Mouse (Mus musculus): ENCODE results near the gene Luzp2.

The Luzp2 gene

DNA sequence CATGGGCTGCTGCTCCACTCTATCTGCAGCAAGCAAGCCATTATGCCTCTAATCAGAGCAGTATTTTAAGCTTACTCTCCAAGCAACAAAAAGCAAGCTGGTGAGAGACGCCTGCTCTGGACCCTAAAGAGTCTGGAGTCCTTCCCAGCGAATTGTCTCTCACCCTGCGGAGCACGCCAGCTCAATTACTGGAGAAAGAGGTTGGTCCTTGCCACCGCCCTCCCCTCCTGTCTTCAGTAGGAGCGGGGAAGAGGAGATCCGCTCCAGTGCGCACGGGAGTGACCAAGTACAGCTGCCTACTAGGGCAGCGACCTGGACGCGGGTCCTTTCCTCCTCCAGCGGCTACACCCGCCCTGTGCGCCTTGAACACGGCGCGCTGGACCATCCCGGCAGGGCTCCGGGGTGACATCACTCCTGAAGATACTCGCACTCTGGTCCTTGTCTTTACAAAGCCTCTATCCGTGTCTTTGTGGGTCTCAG lies at the start of gene Luzp2:
Gene Luzp2, plus strand, starts transcription at position 127 of the 480 bp plus-strand sequence.
- DNase-seq (ENCODE audit: low read depth, low spot score) = peak; percentile 13

DNA sequence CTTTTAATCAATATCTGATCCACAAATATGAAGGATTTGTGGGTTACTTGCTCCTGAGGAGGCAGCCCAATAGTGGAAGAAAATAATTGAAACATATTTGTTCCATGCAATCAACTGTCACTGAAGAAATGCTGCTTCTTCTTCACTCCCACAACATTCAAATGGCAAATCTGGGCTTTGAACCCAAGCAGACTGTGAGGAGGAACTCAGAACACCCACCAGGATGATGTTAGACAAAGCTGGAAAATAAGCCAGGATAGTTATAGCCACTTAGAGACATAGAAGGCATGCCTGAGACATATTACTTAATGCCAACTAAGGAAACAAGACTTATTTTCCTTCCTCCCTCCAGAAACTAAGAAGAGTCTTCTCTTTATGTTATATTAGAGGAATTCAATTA lies 47.8 kb upstream of the Luzp2 start:
- DNase-seq (ENCODE audit: low read depth, low spot score) = no peak

- DNase-seq (ENCODE audit: low read depth, low spot score) = no peak
Measured at GRCm38 (mm10) chr7:54818606-54819005, 16.7 kb upstream of the Luzp2 start.

DNA sequence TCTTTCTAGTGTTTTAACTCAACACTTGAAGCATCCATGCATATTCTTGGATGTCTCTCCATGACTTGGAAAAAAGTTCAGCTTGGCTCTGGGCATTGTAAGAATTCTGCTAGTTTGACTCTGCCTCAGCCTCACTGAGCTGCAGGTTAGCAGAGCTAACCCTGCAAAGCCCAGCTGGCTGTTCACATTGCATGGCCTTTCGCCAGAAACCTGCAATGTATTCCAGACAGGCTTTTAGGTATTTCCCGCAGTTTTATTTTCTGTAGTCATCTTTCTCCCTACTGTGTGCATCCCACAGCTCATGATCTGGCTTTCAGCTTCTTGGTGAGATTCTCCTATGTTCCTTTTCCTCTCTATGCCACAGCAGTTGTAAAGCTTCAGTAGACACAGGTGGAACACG lies 6.5 kb upstream of the Luzp2 start:
- DNase-seq (ENCODE audit: low read depth, low spot score) = no peak

DNA sequence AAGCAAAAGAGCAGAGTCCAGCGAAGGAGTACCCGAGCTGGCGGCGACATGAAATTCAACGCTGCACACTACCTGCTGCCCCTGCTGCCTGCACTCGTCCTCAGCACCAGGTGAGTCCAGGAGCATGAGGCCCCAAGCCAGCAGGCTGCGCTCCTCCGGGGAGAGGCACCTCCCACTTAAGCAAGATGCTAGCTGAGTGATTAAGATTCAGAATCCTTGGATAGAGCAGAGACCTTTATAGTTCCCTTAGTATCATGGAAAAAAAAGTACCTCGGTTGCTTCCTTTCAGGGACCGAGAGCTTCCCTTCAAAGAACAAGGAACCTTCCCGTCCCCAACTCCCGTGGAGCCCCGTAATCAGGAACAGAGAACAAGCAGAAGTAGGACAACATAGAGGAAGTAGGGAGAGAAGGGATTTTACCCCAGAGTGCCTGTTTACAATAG lies 634 bp downstream of the Luzp2 start:
- DNase-seq (ENCODE audit: low read depth, low spot score) = no peak

GRCm38 (mm10) chr7:54836437-54836836 lies 1.1 kb downstream of the Luzp2 start:
- no peak for DNase-seq (ENCODE audit: low read depth, low spot score)

DNA sequence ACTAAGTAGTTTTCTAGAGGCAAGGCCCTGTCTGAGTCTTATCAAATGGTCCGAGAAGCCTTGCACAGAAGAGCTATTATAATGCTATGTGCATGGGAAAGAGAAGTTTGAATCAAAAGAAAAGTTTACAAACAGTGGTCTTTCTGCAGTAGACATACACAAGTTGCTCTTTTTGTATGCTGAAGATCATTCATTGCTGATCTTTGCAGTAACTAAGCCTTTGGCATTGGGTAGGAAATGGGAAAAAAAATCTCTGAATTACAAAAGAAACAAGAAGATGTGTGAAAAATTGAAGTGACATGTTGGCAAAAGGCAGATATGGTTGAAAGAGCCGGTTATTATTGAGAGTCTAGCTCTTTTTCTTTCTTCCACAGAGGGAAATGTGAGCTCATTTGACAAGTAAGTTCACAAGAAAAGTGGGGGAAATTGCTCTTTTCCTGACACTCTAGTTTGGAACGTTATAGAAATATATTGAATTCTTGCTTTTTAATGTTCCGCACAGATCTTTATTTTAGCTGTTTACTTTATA lies 7.6 kb downstream of the Luzp2 start:
- no peak for DNase-seq (ENCODE audit: low read depth, low spot score)

DNA sequence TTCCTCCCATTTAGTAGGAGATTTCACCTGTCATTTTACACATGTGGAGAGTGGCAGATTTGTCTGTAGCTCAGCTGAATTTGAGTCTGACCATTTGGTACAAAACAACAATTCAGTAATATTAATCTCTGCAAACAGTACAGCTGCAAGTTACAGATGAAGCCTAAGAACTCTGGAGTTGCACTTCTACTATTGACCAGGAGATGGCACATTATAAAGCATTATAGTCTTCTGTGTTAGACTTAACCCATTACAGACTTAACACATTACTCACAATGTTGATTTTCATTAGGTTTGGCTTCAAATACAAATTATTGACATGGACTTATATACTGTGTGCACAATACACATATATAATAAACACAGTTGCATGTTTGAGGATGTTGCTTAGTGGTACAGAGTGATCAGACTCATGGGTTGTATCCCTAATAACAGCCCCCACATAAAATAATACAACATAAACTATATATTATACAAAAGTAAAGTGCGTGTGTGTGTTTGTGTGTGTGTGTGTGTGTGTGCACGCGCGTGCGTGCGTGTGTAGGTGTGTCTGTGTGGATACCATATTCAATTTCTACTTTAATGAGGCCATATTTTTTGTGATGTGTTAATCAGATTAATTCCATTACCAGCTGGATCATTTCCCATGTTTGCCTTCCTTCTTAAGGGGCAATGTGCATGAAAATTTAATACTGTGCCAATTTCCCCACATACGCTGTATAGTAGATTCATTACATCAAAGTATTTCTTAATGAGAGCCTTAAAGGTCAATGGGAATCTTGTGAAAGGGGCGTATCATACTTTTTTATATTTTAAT lies 10.8 kb downstream of the Luzp2 start:
- DNase-seq (ENCODE audit: low read depth, low spot score) = peak; percentile 29

DNA sequence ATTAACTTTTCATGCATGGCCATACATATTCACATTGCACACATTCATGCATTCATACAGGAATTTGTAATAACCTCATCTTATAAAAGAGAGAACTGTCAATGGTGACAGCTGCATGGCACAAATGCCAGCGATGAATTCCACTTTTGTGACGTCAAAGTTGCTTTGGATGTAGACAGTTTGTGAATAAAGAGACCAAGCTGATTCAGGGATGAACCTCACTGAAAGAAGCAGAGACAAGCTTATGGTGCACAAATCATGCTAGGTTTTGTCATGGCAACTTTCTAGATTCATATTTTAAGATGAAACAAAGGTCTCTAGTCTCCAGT lies 11.4 kb downstream of the Luzp2 start:
- DNase-seq (ENCODE audit: low read depth, low spot score) = no peak

- no peak for DNase-seq (ENCODE audit: low read depth, low spot score)
Measured at GRCm38 (mm10) chr7:54852860-54853259, 17.6 kb downstream of the Luzp2 start.

- DNase-seq (ENCODE audit: low read depth, low spot score) = no peak
Measured at GRCm38 (mm10) chr7:54861230-54861856, 26.0 kb downstream of the Luzp2 start.

DNA sequence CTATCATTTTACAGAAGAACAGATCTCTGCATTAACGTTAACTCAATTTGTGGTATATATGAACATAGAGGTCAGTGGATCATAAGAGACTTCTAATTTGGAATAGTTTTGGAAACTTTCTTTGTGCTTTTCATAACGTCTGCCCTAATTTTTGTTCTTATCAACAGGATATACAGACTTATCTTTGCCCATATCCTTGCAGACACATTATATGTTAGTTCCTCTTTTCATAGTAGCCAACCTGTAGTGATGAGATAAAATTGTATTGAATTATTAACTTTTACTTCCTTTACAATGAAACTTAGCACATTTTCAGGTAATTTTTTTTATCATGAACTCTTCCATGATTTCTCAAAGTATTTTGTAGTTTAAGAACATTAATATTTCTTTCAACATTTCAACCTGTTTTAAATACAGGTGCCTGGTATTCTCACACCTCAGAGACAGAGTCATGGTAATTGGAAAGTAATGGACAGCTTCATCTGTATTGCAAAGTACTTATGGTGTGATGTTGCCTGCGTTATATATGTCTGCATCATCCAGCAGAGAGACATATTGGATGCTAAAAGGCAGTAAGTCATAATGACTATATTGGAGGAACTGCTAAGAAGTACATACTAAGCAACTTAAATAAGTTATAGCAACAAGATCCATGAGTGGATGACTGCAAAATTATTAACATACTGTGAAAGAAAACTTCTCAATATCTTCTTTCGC lies 43.8 kb downstream of the Luzp2 start:
- no peak for DNase-seq (ENCODE audit: low read depth, low spot score)

- DNase-seq (ENCODE audit: low read depth, low spot score) = no peak
Measured at GRCm38 (mm10) chr7:54893709-54894627, 58.7 kb downstream of the Luzp2 start.

DNA sequence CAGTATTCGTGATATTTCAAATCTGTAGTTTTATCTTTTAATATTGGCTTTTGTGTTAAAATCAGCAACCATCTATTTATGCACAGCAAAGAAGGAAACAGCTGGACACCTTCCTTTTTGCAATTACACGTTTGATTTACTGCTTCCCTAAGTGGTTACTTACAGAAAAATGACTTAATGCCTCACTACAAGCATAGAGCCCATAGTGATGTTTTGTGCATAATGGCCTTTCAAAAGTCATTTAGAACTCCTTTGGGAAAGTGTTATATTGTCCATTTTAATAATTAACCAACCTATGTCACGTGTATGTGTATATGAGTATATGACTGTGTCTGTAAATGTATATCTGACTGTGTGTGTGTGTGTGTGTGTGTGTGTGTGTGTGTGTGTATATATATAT lies 63.3 kb downstream of the Luzp2 start:
- DNase-seq (ENCODE audit: low read depth, low spot score) = no peak

DNA sequence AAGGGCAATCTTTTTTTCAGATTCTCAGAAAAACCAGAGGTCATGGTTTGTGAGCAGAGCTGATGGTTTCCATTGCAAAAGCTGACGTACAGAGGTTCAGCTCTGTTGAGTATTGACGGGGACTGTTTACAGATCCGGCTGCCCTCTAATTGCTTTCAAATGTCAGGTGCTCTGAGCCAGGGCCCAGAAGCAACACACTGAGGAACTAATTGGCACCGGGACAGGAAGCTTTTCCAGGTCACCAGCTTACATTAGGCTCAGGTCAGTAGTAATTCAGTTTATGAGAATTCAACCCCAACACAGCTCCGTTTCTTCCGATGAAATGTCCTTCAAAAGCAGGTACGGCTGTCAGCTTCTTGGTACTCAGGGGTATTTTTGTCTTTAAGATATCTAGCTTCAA lies 74.7 kb downstream of the Luzp2 start:
- no peak for DNase-seq (ENCODE audit: low read depth, low spot score)

DNA sequence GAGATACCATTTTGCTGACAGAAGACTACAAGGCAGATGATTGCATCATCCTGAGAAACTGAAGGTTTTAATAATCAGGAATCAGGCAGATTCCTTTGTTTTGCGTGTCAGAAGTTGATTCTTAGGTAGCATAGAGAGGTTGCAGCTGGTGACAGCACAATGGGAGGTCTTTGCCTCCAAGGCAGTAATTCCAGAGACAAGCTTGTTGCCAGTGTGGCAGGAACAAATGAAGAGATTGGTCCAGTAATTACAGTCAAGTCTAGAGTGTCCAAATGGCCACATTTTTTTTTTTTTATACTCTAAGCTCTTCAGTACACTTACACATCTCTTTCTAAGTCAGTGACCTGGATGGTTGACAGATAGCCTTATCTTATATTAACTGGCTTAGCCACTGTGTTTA lies 78.7 kb downstream of the Luzp2 start:
- DNase-seq (ENCODE audit: low read depth, low spot score) = no peak

GRCm38 (mm10) chr7:54921991-54922390 lies 86.7 kb downstream of the Luzp2 start:
- DNase-seq (ENCODE audit: low read depth, low spot score) = no peak

DNA sequence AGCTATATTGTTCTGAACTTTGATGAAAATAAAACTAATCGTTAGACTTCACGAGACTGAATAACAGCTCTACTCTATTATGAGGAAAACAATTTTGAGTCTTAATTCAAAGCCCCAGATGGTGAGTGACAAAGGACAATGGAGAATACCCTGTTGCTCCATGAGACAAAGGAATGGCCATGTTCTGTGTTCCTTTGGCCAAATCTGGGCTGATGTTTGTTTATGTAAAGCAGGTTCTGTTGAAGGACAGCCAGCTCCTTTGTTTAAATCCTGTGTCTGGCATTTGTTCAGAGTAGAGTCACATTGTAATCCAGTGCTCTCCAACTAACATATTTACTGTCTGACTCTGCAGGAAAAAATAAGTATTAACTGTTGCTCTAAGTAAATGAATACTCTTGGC lies 121.5 kb downstream of the Luzp2 start:
- DNase-seq (ENCODE audit: low read depth, low spot score) = peak; percentile 1

- no peak for DNase-seq (ENCODE audit: low read depth, low spot score)
Measured at GRCm38 (mm10) chr7:54962678-54963077, 127.4 kb downstream of the Luzp2 start.

DNA sequence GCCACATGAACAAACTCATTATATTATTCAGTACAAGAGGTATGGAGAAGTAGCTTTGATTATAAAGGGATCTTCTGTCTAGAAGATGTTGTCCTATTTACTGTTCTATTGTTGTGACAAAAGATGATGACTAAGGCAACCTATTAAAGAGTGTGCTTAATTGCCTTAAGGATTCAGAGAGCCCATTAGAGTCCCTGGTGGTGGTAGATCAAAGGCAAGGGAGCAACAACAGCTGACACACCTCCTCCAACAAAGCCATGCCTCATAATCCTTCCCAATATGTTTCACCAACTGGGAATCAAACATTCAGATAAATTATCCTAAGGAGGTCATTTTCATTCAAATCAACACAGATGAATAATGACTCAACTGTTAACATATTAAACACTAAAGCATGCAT lies 142.1 kb downstream of the Luzp2 start:
- no peak for DNase-seq (ENCODE audit: low read depth, low spot score)

DNA sequence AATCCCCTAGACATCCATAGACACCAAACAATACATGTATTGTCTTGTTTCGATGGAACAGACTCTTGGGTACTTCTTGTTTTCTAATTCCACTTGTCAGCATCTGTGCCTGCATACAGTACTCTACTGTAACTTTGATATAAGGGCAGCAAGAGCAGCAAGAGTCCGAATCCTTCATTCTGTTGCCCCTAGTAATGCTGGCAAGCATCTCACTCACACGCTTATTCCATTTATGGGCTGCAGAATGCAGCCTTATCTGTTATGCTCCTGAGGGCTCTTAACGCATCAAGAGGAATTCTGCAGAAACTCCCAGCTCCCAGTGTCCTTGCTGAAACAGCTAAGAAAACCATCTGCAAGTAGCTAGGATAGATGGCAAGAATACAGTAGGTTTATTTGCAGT lies 145.3 kb downstream of the Luzp2 start:
- no peak for DNase-seq (ENCODE audit: low read depth, low spot score)
